Mouse (Mus musculus): ENCODE data around the gene Exoc3l.

DNA sequence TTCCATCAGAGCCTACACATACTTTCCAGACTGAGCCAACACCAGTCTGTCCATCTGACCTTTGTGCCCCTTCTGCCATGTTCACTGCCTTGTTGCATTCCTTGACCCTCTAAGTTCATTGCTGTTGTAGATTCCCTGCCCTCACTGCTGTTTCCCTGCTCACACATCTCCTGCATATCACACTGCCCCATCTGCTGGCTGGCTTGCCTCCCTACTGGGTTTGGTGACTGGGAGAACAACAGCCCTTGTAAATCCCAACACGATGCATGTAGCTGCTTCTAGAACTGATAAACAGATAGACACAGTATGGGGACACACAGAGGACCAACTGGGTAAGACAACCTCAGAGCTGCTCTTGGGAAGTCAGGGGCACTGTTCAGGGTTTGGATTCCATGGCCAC, 15.8 kb upstream of the Exoc3l start:
- no peak for TF ChIP-seq CTCF (IDR thresholded peaks at IDR 0.05; ENCODE audit: low read depth, low read length)
- no peak for TF ChIP-seq POLR2AphosphoS5 (IDR thresholded peaks at IDR 0.05; ENCODE audit: insufficient replicate concordance, low read depth, low read length)
- no peak for TF ChIP-seq GATA2 (IDR thresholded peaks at IDR 0.05; ENCODE audit: borderline replicate concordance, low read depth, low read length)
